8 mouse cellular contexts compared by ENCODE assay signal in the genomic region with DNA sequence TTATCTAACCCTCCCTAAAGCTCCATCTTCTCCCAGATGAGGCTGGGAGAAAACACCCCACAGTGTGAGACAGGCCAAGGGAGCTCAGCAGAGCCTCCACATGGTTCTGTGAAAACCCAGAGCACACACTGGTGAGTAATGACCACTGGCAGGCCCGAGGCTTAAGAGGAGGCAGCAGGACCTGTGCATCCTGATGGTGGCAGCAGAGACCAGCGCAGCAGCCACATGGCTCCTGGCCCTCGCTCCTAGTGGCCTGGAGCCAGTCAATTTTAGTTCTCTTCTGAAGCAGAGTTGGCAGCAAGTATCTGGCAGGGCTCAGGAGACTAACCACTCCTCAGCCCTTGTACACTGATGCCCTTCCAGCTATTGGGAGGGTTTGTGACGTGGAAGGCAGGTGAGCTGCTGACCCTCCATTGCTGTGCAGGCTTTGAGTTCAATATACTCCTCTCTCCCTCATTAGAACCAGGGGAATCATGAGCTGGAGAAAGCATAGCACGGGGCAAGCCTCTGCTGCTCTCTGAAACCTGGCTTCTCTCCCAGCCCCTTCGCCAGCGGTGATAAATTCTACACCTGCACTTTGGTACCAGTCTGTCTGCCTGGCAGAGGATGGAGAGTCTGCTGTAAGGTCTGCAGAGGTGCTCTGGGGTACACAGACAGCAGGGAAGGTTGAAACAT. TPM values are rescaled to one million over a fixed set of nuclear protein-coding genes. Genes with fewer than 3 reads are reported as not detected.
A peak's percentile ranks its signal among the peaks of the same experiment; 100 is the strongest.
DNase-seq lines count a peak whose midpoint lies in the region; ATAC-seq and TF ChIP-seq lines count a peak whose summit lies in the region.

No protein-coding gene starts in this region.

- ATAC-seq in erythroblast, adult 5-6 weeks (replicated peaks; ENCODE audit: low FRiP score, poor library complexity, severe bottlenecking) = no peak
- peak; percentile 72 for ATAC-seq in midbrain, embryonic 12.5 days (ENCODE audit: low FRiP score, low read depth)

- TF ChIP-seq POLR2A in embryonic fibroblast, embryonic 13.5 days (IDR thresholded peaks at IDR 0.05; ENCODE audit: low read depth, low read length) = no peak

- no peaks in the 10 kb centered on the region for H3K36me3 ChIP-seq in erythroblast, embryonic 14.5 days (ENCODE audit: control insufficient read depth)
- H3K36me3 ChIP-seq in limb, embryonic 10.5 days = no peaks in the 10 kb centered on the region
- no peaks in the 10 kb centered on the region for H3K36me3 ChIP-seq in midbrain, embryonic 12.5 days

- no peak overlapping the region for H3K27ac ChIP-seq in embryonic fibroblast, embryonic 13.5 days (ENCODE audit: insufficient read depth, low read length)
- H3K27ac ChIP-seq in limb, embryonic 10.5 days = peak overlapping the region; percentile 64
- no peak overlapping the region for H3K27ac ChIP-seq in midbrain, embryonic 12.5 days (replicated peaks)

- no peaks in the 10 kb centered on the region for H3K27me3 ChIP-seq in erythroblast, embryonic 14.5 days (ENCODE audit: control insufficient read depth)
- peaks cover 15% of the 10 kb centered on the region; the same call in 1 of the 2 replicates for H3K27me3 ChIP-seq in limb, embryonic 10.5 days (ENCODE audit: low read depth, poor library complexity, severe bottlenecking)
- peaks cover 57% of the 10 kb centered on the region for H3K27me3 ChIP-seq in midbrain, embryonic 12.5 days

- peak; percentile 98 for TF ChIP-seq CTCF in embryonic fibroblast, embryonic 13.5 days (IDR thresholded peaks at IDR 0.05; ENCODE audit: borderline replicate concordance, insufficient read depth, low read length)

- peak; percentile 67 to 82 for DNase-seq in heart, adult 9 months (ENCODE audit: low spot score in 2 of 2)
- peak; percentile 89 for DNase-seq in kidney, adult 9 months
- DNase-seq in limb, embryonic 10.5 days (ENCODE audit: low spot score) = peak; percentile 79
- DNase-seq in spleen, postnatal 36 days (ENCODE audit: low spot score in 2 of 2) = peak; percentile 37 to 55

- no peak overlapping the region for H3K4me2 ChIP-seq in midbrain, embryonic 12.5 days (replicated peaks)

- H3K9me3 ChIP-seq in erythroblast, embryonic 14.5 days (ENCODE audit: control insufficient read depth, low read length) = no peaks in the 10 kb centered on the region
- H3K9me3 ChIP-seq in limb, embryonic 10.5 days (replicated peaks) = no peaks in the 10 kb centered on the region
- H3K9me3 ChIP-seq in midbrain, embryonic 12.5 days = no peaks in the 10 kb centered on the region

- 34% methylated on average over 7 of the region's 7 CpGs for whole genome bisulfite sequencing in limb, embryonic 10.5 days
- 36% methylated on average over 7 of the region's 7 CpGs for WGBS in midbrain, embryonic 12.5 days

- H3K4me1 ChIP-seq in erythroblast, embryonic 14.5 days (ENCODE audit: control insufficient read depth) = peaks cover 9% of the 10 kb centered on the region
- no peaks in the 10 kb centered on the region for H3K4me1 ChIP-seq in embryonic fibroblast, embryonic 13.5 days (ENCODE audit: control insufficient read depth, insufficient read depth, low read length)
- H3K4me1 ChIP-seq in limb, embryonic 10.5 days = peaks cover 23% of the 10 kb centered on the region
- H3K4me1 ChIP-seq in midbrain, embryonic 12.5 days = peaks cover 5% of the 10 kb centered on the region; the same call in 1 of the 2 replicates

- H3K9ac ChIP-seq in midbrain, embryonic 12.5 days (replicated peaks) = no peak overlapping the region

- H3K4me3 ChIP-seq in erythroblast, embryonic 14.5 days (replicated peaks) = peak overlapping the region; percentile 11
- no peak overlapping the region for H3K4me3 ChIP-seq in embryonic fibroblast, embryonic 13.5 days (ENCODE audit: insufficient read depth, low read length)
- H3K4me3 ChIP-seq in limb, embryonic 10.5 days = no peak overlapping the region
- H3K4me3 ChIP-seq in midbrain, embryonic 12.5 days = no peak overlapping the region

RNA-seq across cellular contexts. Expression of a gene that starts 14.3 kb away (rescaled TPM):
- polyA plus RNA-seq in erythroblast, embryonic 14.5 days (2012) = 0.05 TPM in 1 of 2 replicates, not detected in the other
- total RNA-seq in erythroblast, adult 5-6 weeks (2015; ENCODE audit: low replicate concordance) = not detected in 2 replicates
- total RNA-seq in erythroblast, adult 5-6 weeks (2017; ENCODE audit: low replicate concordance) = not detected in 2 replicates
- not detected in 2 replicates for polyA plus RNA-seq in embryonic fibroblast, embryonic 13.5 days (2011; ENCODE audit: insufficient read length, low read depth, missing spikeins)
- 0.23 and 1.0 TPM in 2 replicates for polyA plus RNA-seq in limb, embryonic 10.5 days (2016; fragmentation: Nextera tagmentation; extraction: Ambion mirVana)
- 2.4 and 5.5 TPM in 2 replicates for polyA plus RNA-seq in midbrain, embryonic 12.5 days (2016; fragmentation: Nextera tagmentation; extraction: Ambion mirVana)
